Mouse (Mus musculus) ES-Bruce4 (cell line): ENCODE results near the gene Lcn2.

Source experiments
- CTCF ChIP-seq: IDR thresholded peaks from one replicate; pipeline ENCODE4 v1.8.1; 2011; ENCODE audit warnings: low read depth, low read length
- EP300 ChIP-seq: IDR thresholded peaks from 2 replicates; pipeline ENCODE4 v1.6.1; 2011; ENCODE audit warnings: low read depth, low read length; ENCODE audit not compliant: insufficient read depth
- POLR2A ChIP-seq: IDR thresholded peaks from one replicate; pipeline ENCODE4 v1.8.1; 2011; ENCODE audit warnings: low read length; ENCODE audit not compliant: insufficient read depth

DNA sequence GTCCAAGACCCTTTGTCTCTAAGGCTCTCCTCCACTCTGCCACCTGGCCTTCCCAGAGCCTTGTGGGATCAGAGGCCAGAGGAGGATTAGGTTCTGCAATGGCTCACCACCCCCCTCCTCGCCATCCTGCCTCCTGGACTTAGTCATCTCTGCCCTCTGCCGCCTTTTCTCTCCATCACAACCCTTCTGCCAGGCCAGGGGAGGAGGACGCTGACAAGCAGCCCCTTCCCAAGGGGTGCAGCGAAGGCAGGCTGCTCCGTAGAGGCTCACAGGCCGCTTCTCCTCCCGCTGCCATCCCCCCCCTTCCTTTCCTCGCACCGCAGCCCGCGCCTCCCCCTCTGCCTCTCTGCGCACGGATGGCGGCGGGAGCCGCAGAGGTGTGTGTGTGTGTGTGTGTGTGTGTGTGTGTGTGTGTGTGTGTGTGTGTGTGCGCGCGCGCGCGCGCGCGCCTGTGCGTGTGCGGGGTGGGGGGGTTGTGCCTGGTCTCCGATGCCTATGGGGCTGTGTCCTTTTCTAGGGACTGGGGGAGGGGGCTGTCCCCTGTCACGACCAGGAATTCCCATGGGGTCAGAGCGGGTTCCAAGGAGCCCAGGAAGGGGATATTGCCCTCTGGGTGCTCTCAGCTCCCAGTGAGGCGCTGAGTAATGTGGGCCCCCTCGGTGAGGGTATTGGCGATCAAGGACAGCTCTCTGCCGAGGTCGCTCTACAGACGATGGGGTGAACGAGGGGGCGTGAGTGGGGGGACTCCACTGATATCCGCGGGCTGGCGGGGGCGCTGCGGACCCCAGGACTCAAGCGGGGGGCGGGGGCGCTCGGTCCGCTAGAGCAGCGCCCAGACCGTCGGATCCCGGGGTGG lies 35.7 kb downstream of the Lcn2 start, which contains the start of gene Ciz1:
- TF ChIP-seq CTCF = no peak
- TF ChIP-seq POLR2A = no peak
- TF ChIP-seq EP300 = no peak
